Mouse (Mus musculus) heart, postnatal 10 days (tissue): ENCODE results near the gene Ttc21a. TPM values are rescaled to one million over a fixed set of nuclear protein-coding genes. Genes with fewer than 3 reads are reported as not detected.
"Not testable (repeated sequence)": the region's sequence is repeated elsewhere in the genome, so short reads cannot be mapped to it uniquely, and the experiment has no call there.

Experiments used
- DNase-seq, 2 experiments: peaks; one replicate each; pipeline ENCODE4 v3.0.0; 2021
- intact Hi-C: fragments of 180-260 bp; cut with DNase I; formaldehyde crosslinking; loops from one replicate; pipeline ENCODE4 v1.15.1; 2025
- total RNA-seq, 2 experiments: library from RNA; stranded (reverse); gene quantifications; 2 replicates each; pipeline ENCODE4 v1.2.3; 2021

The Ttc21a gene
- total RNA-seq, 2 experiments from 2014 or later, result not detected

DNA sequence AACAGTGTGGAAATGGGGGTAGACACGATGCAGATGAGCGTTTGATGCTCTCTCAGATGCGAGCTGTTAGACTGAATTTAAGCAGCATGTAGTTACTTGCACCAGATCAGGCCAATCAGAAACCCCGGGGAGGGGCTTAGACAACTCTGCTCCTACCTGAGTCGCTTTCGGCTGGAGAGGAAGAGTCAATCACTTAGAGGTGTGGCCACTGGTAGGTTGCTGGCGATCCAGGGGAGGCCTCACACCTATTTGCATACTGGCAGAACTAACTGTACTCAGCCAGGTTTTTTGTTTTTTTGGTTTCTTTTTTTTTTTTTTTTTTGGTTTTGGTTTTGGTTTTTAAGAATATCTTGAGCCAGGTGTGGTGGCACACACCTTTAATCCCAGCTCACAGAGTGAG is 50.9 kb downstream of the Ttc21a start:
- no peak for DNase-seq
- intact Hi-C loops, result no loop called here

GRCm38 (mm10) chr9:119991310-119991709 is 53.9 kb downstream of the Ttc21a start:
- intact Hi-C loops, result no loop called here
- no peak for DNase-seq

GRCm38 (mm10) chr9:119993092-119993844 is 55.9 kb downstream of the Ttc21a start:
- intact Hi-C loops, result no loop called here
- DNase-seq, result no peak

DNA sequence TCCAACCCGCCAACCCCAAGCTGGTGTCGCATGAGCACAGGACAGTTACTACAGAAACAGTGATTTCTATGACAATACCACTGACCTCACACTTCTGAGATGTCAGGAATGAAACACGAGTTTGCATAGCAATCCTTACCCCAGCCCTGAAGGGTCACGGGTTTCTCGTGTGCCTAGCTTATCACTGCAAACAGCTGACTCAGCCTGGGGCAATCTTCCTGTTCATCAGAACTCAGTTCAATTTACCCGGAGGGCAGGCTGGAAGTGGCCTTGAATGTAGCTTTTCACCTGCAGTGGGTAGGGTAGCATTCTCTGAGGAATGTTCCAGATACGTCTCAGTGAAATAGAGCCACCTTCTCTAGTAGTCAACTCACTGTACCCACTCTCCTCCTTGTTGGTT is 56.8 kb downstream of the Ttc21a start:
- DNase-seq, result no peak
- intact Hi-C loops, result no loop called here

DNA sequence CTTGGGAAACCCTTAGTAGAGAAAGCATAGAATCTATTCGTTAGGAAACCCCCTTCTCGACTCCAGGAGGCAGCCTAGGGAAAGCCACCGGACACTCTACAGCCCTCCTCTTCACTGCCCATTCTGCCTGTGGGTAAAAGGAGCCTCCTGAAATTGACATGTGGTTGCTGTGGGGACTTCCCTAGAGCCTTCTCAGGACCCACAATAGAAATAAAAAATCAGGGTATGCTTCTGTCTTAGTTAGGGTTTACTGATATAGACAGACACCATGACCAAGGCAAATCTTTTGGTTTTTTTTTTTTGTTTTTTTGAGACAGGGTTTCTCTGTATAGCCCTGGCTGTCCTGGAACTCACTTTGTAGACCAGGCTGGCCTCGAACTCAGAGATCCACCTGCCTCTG is 58.7 kb downstream of the Ttc21a start:
- intact Hi-C loops, result no loop called here
- no peak for DNase-seq

DNA sequence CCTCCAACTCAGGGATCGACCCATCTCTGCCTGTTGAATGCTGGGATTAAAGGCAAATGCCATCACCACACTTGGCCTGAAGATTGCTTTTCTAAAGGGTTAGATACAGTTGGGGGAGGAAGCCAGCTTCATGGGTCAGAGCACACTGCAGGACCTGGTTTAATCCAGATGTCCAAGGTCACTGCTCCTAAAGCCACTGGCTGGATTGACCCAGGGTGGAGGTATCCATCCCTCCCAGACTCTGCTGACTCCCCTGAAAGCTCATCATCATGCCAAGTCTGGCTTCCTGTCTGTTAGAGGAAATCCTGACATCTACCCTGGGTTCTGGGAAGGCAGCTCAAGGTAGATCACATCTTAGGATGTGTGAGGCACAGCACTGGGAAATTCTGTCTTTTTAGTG is 61.4 kb downstream of the Ttc21a start:
- intact Hi-C loops, result loop anchor here (1.0 kb wide), 1 partner anchor 14 kb away; the partner anchor contains the start of gene Csrnp1
- no peak for DNase-seq

DNA sequence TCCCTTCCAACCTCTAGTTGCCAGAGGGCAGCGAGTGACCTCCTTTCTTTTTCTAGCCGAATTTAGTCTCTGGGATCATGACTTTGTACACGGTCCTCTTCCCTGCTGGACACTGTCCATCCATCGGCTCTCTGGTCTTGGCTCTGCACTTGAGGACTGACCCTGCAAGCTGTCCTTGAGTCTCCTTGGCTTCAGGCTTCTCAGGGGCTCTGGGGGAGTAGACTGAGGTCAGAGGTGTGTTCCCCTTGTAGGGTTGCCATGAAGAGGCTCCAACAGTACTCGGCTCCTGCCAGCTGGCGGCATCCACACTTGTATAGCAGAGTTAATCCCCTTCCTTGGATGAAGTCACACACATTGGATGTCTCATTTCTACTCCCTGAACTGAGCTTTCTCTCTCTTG is 62.2 kb downstream of the Ttc21a start:
- peak; percentile 65 to 68 for DNase-seq
- intact Hi-C loops, result no loop called here

DNA sequence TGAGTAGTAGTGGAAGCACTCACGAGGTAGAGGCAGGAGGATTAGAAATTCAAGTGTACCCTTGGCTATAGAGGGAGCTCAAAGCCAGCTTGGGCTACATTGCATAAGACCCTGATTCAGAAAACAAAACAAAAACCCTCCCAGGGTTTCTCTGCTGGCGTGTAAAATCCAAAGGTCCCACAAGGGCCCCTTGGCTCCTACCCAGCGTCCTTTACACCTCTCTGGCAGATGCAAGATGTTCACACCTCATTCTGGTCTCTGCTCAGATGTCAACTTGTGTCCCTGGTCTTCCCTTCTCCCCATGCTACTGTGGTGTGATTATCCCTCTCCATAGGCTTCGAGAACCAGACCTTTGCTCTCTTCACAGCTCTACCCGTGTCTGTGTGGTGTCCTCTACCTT is 63.4 kb downstream of the Ttc21a start:
- intact Hi-C loops, result no loop called here
- no peak for DNase-seq

DNA sequence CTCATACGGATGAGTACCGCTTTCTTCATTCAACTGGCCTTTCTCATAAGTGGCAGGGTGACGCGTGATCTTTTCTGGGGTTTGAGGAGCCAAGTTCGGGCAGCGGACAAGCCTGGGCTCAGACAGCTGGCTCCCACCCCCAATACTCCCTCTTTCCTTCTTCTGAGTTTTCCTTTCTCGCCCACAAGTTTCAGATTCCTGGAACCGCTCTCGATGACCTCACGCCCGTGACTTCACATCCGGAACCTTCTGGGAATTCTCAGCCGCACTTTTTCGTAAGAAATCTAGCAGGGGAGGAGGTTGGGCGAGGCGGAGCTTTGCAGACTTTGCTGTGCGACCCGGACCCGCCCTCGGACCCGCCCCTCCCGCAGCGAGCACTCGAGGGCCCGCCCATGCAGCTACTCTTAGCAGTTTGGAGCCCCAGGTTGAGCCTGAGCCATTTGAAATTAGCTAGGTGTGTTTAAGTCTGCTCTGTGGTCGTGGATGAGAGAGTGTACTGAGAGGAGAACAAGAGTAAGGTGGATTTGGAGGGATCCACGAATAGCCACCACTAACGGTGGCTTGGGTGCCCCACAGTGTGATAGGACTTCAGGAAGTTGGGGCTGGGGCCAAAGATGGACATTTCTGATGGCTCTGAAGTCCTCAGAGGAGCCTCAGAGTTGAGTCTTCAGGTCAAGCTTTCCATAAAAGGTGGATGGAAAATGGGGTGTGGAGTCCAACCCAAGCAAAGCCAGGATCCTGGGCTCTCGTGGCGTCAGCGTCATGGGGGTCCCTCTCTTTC is 64.7 kb downstream of the Ttc21a start:
- peak; percentile 92 to 93 for DNase-seq
- intact Hi-C loops, result no loop called here

GRCm38 (mm10) chr9:120002893-120003292 is 65.5 kb downstream of the Ttc21a start:
- intact Hi-C loops, result no loop called here
- no peak for DNase-seq

DNA sequence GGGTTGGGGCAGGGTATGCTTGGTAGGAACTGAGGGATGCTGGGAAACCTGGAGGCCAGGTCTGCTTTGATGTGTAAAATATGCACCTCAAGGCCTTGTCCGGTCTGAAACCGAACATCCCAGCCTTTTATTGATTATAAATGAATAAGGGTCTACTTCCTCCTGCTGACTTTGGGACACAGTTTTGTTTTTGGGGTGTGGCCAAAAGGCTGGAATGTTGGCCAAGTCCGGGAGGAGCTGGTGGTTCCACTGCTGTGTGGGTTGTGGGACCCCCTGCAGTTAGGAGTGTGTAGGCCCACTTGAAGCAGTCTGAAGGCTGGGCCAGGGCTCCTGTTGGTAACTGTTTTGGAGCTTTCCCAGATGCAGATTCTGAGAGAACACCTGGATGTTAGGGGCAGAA is 68.5 kb downstream of the Ttc21a start:
- intact Hi-C loops, result no loop called here
- peak in 1 of 2 experiments; percentile 23 for DNase-seq

GRCm38 (mm10) chr9:120007833-120008232 is 70.4 kb downstream of the Ttc21a start:
- intact Hi-C loops, result no loop called here
- DNase-seq, result no peak

DNA sequence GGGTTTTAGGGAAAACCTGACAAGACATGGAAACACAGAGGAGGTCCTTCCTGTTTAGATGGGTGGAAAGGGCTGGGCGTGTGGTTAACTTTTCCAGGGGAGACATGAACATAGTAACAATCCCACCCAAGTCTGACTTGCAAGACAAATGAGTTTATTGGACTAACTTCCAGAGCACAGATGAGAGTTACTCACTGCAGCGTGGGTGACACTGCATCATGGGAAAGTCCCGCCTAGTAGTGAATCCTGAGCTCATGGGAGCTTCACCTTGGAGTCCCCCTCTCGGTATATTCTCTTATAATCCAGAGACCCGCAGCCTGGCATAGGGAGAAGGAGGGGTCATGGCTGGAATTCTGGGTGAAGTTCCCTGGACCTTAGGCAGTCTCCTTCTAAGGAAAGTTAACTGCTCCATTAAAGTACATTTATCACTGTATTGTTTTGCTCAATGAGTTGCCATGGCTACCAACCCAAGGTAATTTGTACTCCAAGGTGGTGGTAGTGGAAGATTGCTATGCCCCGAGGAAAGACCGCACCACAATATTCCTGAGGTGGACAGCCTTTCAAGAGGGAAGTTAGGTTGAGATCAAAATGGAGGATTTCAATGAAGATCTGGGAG is 71.9 kb downstream of the Ttc21a start:
- intact Hi-C loops, result no loop called here
- no peak for DNase-seq

- DNase-seq, result no peak
- intact Hi-C loops, result loop anchor here (2.0 kb wide), 1 partner anchor 73 kb away; the partner anchor contains the start of genes Gorasp1 and Ttc21a
Observed at GRCm38 (mm10) chr9:120009871-120010270, 72.5 kb downstream of the Ttc21a start.

- DNase-seq, result peak; percentile 98 to 99
- intact Hi-C loops, result loop anchor here (1.0 to 2.0 kb wide), 3 partner anchors 28 to 74 kb away; partner anchors contain the start of genes Gorasp1 and Ttc21a
Observed at GRCm38 (mm10) chr9:120010781-120011511, 73.5 kb downstream of the Ttc21a start.

DNA sequence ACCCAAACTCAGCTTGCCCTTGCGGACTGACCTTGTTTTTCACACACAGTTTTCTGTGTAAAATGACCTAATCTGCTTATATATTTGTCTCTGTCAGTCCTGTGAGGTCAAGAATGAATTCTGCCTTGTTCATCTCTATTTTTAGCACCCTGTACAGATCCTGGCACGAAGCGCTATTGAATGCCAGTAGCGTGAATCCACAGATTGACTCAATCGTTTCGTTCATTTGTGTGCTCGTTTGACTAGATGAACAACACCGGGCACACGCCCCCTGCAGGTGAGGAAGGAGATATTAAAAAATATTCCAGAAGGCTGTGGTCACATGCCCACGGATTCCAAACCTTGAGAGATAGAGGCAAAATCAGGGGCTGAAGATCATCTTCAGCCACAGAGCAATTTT is 74.1 kb downstream of the Ttc21a start:
- DNase-seq, result peak; percentile 85 to 88
- intact Hi-C loops, result loop anchor here (1.0 to 2.0 kb wide), 3 partner anchors 28 to 75 kb away; partner anchors contain the start of genes Gorasp1 and Ttc21a

GRCm38 (mm10) chr9:120012161-120012560 is 74.8 kb downstream of the Ttc21a start:
- intact Hi-C loops, DNase-seq: not testable (repeated sequence)

DNA sequence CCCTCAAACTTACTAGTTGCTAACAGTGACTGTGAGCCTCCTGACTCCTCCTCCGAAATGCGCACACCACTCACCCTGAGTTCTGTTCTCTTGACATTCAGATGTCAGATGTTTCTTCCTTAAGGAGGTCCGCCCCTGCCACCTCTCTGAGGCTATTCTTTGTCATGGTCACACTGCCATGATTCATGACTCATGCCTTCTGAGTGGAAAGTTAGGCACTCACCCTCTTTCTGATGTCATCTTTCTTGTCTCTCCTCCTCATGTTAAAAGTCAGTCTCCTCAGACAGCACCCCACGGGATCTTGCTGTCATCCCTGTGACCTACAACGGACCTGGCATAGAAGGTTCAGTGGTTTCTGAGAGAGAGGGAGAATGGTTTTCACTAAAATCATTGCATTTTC is 75.4 kb downstream of the Ttc21a start:
- intact Hi-C loops, result no loop called here
- DNase-seq, result peak in 1 of 2 experiments; percentile 47

DNA sequence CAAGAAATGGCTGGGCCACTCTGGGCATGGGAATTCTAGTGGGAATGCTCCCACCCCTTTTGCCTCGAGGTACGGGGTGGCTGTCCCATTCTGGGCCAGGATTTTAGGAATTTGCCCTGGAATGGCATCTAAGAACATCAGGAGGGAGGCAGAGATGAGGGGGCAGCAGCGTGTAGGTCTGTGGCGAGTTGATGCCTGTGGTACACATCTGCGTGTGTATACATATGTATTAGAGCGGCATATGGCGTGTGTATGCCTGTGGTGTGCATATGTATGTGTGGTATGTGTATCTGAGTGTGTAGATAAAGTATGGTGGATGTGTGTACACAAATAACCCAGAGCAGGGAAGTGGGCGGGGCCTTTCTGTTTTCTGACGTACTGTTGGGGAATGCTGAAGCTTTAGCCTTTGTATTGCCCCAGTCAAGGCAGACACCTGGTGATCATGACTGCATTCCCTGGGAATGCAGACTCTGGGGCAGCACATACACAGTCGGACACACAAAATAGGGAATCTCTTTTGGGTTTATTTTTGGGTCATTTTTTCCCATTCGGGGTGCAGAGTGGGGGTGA is 75.9 kb downstream of the Ttc21a start:
- intact Hi-C loops, result no loop called here
- DNase-seq, result peak in 1 of 2 experiments; percentile 41

- intact Hi-C loops, result no loop called here
Observed at GRCm38 (mm10) chr9:120014828-120015227, 77.4 kb downstream of the Ttc21a start.

More at GRCm38 (mm10) chr9:120014828-120015227, 77.4 kb downstream of the Ttc21a start:
- no peak for DNase-seq
